Mouse (Mus musculus) lung, embryonic 16.5 days (tissue): ENCODE results near the gene Alpi. TPM values are rescaled to one million over a fixed set of nuclear protein-coding genes. Genes with fewer than 3 reads are reported as not detected.
A peak's percentile ranks its signal among the peaks of the same experiment; 100 is the strongest.

ENCODE experiments used
- ATAC-seq: fragments of 200-750 bp; cut with Nextera tagmentation; 2 replicates; pipeline ENCODE4 v1.8.0; 2017; ENCODE audit warnings: low read depth, mild to moderate bottlenecking, moderate library complexity
- H3K27ac ChIP-seq: fragments of 300-500 bp; sonication (generic); 2 replicates; pipeline ENCODE4 v1.5.1; 2014; ENCODE audit warnings: mild to moderate bottlenecking, control low read depth, low read length
- H3K27me3 ChIP-seq: fragments of 300-500 bp; sonication (generic); 2 replicates; pipeline ENCODE4 v1.6.1; 2014; ENCODE audit warnings: low read depth, low read length, mixed read lengths; ENCODE audit not compliant: control insufficient read depth, insufficient read depth
- H3K36me3 ChIP-seq: fragments of 300-500 bp; sonication (generic); 2 replicates; pipeline ENCODE4 v1.6.1; 2014; ENCODE audit warnings: low read length; ENCODE audit not compliant: control insufficient read depth, insufficient read depth
- H3K4me1 ChIP-seq: fragments of 300-500 bp; sonication (generic); replicated peaks from 2 replicates; pipeline ENCODE4 v1.6.1; 2014; ENCODE audit warnings: low read length, mixed read lengths; ENCODE audit not compliant: control insufficient read depth, insufficient read depth
- H3K4me2 ChIP-seq: fragments of 300-500 bp; sonication (generic); 2 replicates; pipeline ENCODE4 v1.6.1; 2014; ENCODE audit warnings: low read depth, low read length, control low read depth
- H3K4me3 ChIP-seq: fragments of 300-500 bp; sonication (generic); 2 replicates; pipeline ENCODE4 v1.5.1; 2014; ENCODE audit warnings: mild to moderate bottlenecking, low read length, control low read depth
- H3K9ac ChIP-seq: fragments of 300-500 bp; sonication (generic); 2 replicates; pipeline ENCODE4 v1.6.1; 2014; ENCODE audit warnings: low read length, control low read depth
- H3K9me3 ChIP-seq: fragments of 300-500 bp; sonication (generic); 2 replicates; pipeline ENCODE4 v1.6.1; 2016; ENCODE audit warnings: low read length; ENCODE audit not compliant: control insufficient read depth
- WGBS: fragments of 180-500 bp; shearing (Covaris S2); extraction: QIAGEN DNeasy Blood & Tissue Kit; methylation state at CpG from one replicate; pipeline ENCODE4 v1.1.7; 2014; 5-methylcytosine and 5-hydroxymethylcytosine counted together
- polyA plus RNA-seq: library from polyadenylated mRNA; unstranded; fragments of >200 nt; fragmentation: Nextera tagmentation; extraction: Ambion mirVana; gene quantifications from 2 replicates; pipeline ENCODE4 v1.2.1, GENCODE M21; 2015

Alpi gene
- polyA plus RNA-seq, 1 experiment from 2014 or later, result not detected

GRCm38 (mm10) chr1:87086964-87087363, 14.4 kb downstream of the Alpi start:
- Histone ChIP-seq H3K4me3 (no peak overlapping the region), H3K4me2 (no peak overlapping the region), H3K4me1 (no peaks in the 10 kb centered on the region), H3K9me3 (no peaks in the 10 kb centered on the region), H3K36me3 (no peaks in the 10 kb centered on the region), H3K9ac (no peak overlapping the region), H3K27ac (no peak overlapping the region), H3K27me3 (no peaks in the 10 kb centered on the region)
- 74% methylated on average over 17 of the region's 17 CpGs for WGBS
- no peak for ATAC-seq

- ATAC-seq, result no peak
- no peak overlapping the region for H3K4me3 ChIP-seq
- H3K9me3 ChIP-seq, result no peaks in the 10 kb centered on the region
- H3K4me2 ChIP-seq, result no peak overlapping the region
- 48% methylated on average over 4 of the region's 4 CpGs for WGBS
- no peak overlapping the region for H3K27ac ChIP-seq
- no peaks in the 10 kb centered on the region for H3K27me3 ChIP-seq
- no peaks in the 10 kb centered on the region for H3K4me1 ChIP-seq
- H3K36me3 ChIP-seq, result no peaks in the 10 kb centered on the region
- no peak overlapping the region for H3K9ac ChIP-seq
Observed at GRCm38 (mm10) chr1:87086196-87086595, 15.2 kb downstream of the Alpi start.

- no peaks in the 10 kb centered on the region for H3K36me3 ChIP-seq
- ATAC-seq, result no peak
- WGBS, result 79% methylated on average over 8 of the region's 8 CpGs
- H3K4me1 ChIP-seq, result no peaks in the 10 kb centered on the region
- H3K27ac ChIP-seq, result no peak overlapping the region
- no peak overlapping the region for H3K9ac ChIP-seq
- no peaks in the 10 kb centered on the region for H3K27me3 ChIP-seq
- no peak overlapping the region for H3K4me3 ChIP-seq
- no peaks in the 10 kb centered on the region for H3K9me3 ChIP-seq
- H3K4me2 ChIP-seq, result no peak overlapping the region
Observed at GRCm38 (mm10) chr1:87073776-87074175, 27.6 kb downstream of the Alpi start.

- ATAC-seq, result 0 out of 2 replicates have a peak, but pooled peaks have one; percentile 43
- no peaks in the 10 kb centered on the region for H3K4me1 ChIP-seq
- no peak overlapping the region for H3K27ac ChIP-seq
- H3K9ac ChIP-seq, result no peak overlapping the region
- 47% methylated on average over 16 of the region's 16 CpGs for WGBS
- no peak overlapping the region for H3K4me2 ChIP-seq
- no peak overlapping the region for H3K4me3 ChIP-seq
- no peaks in the 10 kb centered on the region for H3K9me3 ChIP-seq
- H3K27me3 ChIP-seq, result no peaks in the 10 kb centered on the region
- H3K36me3 ChIP-seq, result no peaks in the 10 kb centered on the region
Observed at GRCm38 (mm10) chr1:87070720-87071119, 30.7 kb downstream of the Alpi start.

GRCm38 (mm10) chr1:87060913-87061312, 40.5 kb downstream of the Alpi start:
- H3K27me3 ChIP-seq, result no peaks in the 10 kb centered on the region
- ATAC-seq, result no peak
- no peak overlapping the region for H3K27ac ChIP-seq
- no peaks in the 10 kb centered on the region for H3K4me1 ChIP-seq
- no peak overlapping the region for H3K4me2 ChIP-seq
- H3K4me3 ChIP-seq, result no peak overlapping the region
- no peaks in the 10 kb centered on the region for H3K36me3 ChIP-seq
- no peak overlapping the region for H3K9ac ChIP-seq
- H3K9me3 ChIP-seq, result no peaks in the 10 kb centered on the region

- ATAC-seq, result no peak
- Histone ChIP-seq H3K27me3 (no peaks in the 10 kb centered on the region), H3K36me3 (no peaks in the 10 kb centered on the region), H3K9me3 (no peaks in the 10 kb centered on the region), H3K4me3 (no peak overlapping the region), H3K4me1 (no peaks in the 10 kb centered on the region), H3K9ac (no peak overlapping the region), H3K27ac (no peak overlapping the region), H3K4me2 (no peak overlapping the region)
- 66% methylated on average over 8 of the region's 8 CpGs for WGBS
Observed at GRCm38 (mm10) chr1:87059042-87059665, 42.3 kb downstream of the Alpi start.

- Histone ChIP-seq H3K9me3 (no peaks in the 10 kb centered on the region), H3K4me2 (no peak overlapping the region), H3K4me1 (no peaks in the 10 kb centered on the region), H3K9ac (no peak overlapping the region), H3K27me3 (no peaks in the 10 kb centered on the region), H3K27ac (no peak overlapping the region), H3K4me3 (no peak overlapping the region), H3K36me3 (no peaks in the 10 kb centered on the region)
- ATAC-seq, result no peak
- WGBS, result 69% methylated on average over 4 of the region's 4 CpGs
Observed at GRCm38 (mm10) chr1:87057075-87057474, 44.3 kb downstream of the Alpi start.

- 75% methylated on average over 4 of the region's 4 CpGs for WGBS
- no peak for ATAC-seq
- H3K4me1 ChIP-seq, result no peaks in the 10 kb centered on the region
- 0 out of 2 replicates have a peak, but pooled peaks cover 2% of the 10 kb centered on the region for H3K36me3 ChIP-seq
- no peak overlapping the region for H3K27ac ChIP-seq
- no peak overlapping the region for H3K9ac ChIP-seq
- H3K9me3 ChIP-seq, result no peaks in the 10 kb centered on the region
- no peak overlapping the region for H3K4me2 ChIP-seq
- H3K27me3 ChIP-seq, result no peaks in the 10 kb centered on the region
- no peak overlapping the region for H3K4me3 ChIP-seq
Observed at GRCm38 (mm10) chr1:87051369-87051768, 50.0 kb downstream of the Alpi start.

GRCm38 (mm10) chr1:87050700-87051099, 50.7 kb downstream of the Alpi start:
- ATAC-seq, result no peak
- Histone ChIP-seq H3K9me3 (no peaks in the 10 kb centered on the region), H3K36me3 (0 out of 2 replicates have a peak, but pooled peaks cover 2% of the 10 kb centered on the region), H3K9ac (no peak overlapping the region), H3K4me2 (no peak overlapping the region), H3K4me1 (no peaks in the 10 kb centered on the region), H3K4me3 (no peak overlapping the region), H3K27ac (no peak overlapping the region), H3K27me3 (no peaks in the 10 kb centered on the region)
- WGBS, result 60% methylated on average over 1 of the region's 1 CpGs

GRCm38 (mm10) chr1:87050072-87050471, 51.3 kb downstream of the Alpi start:
- Histone ChIP-seq H3K36me3 (0 out of 2 replicates have a peak, but pooled peaks cover 2% of the 10 kb centered on the region), H3K27ac (no peak overlapping the region), H3K4me3 (no peak overlapping the region), H3K27me3 (no peaks in the 10 kb centered on the region), H3K9ac (no peak overlapping the region), H3K4me1 (no peaks in the 10 kb centered on the region), H3K4me2 (no peak overlapping the region), H3K9me3 (no peaks in the 10 kb centered on the region)
- no peak for ATAC-seq
- 73% methylated on average over 3 of the region's 3 CpGs for WGBS
